Mouse (Mus musculus): ENCODE data around the gene Ecm2.

The Ecm2 gene

DNA sequence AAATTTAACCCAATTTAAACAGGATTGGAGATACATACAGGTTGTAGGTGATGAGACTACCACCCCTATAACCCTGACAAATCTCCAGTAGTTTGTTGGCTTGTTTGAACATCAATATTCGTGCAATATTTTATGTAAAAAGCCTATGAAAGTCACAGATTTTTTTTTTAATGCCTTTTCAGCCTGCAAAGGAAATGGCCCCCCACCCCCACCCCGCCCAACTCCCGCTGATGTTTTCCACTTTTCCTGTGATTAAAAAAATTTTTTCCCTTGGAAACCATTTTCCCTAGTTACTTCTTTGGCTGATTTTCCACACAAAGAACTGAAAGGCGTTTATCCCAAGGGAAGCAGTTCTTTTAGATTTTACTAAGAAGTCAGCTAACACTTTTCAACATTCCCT, at the start of gene Ecm2:
TSS of gene Ecm2 (plus strand) at position 301 of the 400 bp plus-strand sequence.
- DNase-seq: no peak

DNA sequence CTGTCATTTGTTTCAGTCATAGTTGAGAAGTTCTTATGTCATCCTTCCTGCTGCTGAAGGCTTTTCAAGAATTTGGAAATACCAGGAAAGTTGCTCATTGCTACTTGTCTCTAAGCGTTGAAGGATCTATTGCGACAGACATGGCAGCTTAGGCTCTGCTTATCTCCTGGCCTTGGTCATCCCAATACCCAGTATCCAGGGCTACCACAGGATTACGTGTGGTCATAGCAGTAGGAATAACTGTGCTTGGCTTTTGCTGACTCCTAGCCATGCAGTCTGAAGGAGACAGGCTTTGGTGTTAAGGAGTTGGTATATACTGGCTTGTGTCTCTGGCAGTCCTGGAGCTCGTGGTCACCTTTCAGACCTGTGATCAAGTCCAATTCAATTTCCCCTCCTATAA, 44.3 kb upstream of the Ecm2 start:
- no peak for DNase-seq

DNA sequence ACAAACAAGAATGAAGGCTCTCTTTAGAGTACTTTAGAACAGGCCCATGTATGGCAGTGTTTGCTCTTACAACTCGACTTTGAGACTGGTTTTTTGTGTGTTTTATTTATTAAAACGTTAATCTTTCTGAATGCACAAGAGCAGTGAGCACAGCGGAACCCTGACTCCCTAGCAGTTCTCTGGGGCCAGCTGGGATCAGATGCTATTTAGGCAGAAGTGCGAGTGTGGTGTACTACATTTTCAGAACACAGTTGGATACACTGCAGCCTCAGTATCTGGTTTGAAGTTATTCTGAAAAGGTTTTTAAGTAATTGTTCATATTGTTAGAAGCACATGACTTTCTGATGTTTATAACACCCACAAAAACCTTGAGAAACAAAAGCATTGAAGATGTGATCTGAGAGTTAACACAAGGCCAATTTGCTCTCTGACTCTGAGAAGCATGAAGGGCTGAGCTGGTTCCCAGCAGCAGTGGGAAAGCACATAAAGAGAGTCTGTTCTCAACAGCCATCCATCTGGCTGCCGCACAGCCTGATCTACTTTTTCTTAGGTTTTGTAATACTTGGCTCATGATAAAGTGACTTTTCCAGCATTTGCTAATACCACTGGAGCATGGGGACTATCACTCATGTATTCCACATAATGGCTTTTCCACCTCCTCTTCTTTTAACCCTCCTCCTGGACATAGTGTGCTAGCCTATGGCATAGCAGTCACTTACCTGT, 43.8 kb upstream of the Ecm2 start:
- DNase-seq: no peak

DNA sequence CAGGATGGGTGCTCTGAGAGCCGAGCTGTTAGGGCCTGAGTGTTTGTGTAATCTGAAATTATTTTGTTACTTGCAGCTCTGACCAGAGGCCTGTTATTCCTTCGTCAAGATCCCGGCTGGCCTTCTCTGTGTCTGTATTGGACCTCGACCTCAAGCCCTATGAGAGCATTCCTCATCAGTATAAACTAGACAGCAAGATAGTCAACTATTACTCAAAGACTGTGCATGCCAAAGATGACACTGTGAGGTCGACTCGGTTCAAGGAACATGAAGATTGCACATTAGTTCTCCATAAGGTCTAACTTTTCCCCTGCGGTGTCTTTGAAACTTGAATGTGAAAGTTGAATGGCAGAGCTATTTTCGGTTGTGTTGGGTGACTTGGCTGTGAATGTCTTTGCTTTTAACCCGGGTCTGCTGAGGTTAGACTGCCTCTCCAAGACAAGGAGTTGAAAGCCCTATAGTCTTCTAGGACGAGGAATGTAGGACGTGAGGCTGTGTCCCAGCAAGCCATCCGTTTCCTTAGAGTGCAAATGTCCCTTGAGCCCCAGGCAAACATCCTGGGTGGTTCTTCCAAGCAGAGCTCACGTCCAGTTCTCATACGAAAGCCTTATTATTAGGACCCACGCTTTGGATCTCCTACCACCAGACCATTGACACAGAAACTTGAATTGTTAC, 43.0 kb upstream of the Ecm2 start:
- DNase-seq: no peak

DNA sequence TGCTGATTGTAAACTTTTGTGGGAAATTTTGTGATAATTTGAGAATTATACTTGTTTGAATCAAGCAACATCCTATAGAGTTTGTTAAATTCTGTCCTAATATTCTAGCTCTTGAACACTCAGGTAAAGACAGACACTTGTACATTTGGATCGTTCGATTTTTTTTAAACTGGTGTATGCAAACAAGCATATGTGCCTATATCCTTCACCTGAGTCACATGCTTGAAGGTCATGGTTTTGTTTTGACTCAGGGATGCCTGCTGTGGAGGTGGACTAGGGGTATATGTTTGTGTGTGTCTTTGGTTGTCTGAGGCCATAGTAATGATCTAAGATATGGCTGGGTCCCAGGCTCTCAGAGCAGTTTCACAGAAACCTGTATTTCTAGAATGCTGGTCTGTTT, 41.7 kb upstream of the Ecm2 start:
- DNase-seq: no peak

DNA sequence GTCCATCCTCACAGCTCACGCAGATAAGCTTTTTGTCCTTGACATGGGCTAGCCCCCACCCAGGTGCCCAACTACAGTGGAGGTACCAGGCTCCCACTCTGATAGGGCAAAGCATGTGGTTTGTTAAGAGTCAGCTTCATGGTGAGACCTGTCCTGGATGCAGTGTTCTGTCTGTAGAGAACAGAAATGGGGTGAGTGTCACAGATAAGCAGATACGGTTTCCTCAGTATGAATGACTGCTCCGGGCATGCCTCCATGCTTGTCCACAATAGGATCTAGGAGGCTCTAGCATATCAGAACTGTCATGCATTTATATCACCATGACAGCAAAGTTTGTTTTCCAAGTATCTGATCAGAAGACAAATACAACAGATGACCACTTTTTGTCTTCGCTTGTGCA, 38.7 kb upstream of the Ecm2 start:
- DNase-seq: no peak

DNA sequence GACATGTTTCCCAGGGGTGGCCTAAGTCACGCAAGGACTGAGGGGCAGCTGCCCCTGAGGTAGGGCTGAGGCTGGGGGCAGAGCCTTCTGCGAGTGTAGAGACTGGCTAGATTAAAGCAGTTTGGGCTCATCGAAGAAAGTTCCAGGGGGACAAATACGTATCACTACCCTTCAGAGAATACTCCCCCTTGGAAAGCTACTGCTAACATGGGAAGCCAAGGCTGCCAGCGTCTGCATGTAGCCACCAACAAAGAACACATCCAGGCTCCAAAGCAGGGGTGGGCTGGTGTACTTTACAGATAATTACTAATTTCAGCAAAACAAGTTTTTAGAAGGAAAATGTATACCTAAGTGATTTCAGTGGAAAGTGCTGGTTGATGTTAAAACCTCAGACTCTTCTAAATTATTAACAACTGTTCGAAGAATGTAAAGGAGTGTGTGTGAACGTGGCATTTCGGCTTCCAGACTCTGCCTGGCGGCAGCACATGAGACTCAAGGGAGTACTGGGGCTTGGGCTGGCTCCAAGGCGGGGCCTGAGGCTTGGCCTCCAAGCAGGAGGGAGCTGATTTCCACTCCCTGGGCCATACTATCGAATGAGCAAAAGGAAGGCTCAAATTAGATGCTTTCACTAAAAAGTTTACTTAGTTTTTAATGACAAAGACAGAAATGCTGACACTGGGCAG, 38.1 kb upstream of the Ecm2 start:
- no peak for DNase-seq

DNA sequence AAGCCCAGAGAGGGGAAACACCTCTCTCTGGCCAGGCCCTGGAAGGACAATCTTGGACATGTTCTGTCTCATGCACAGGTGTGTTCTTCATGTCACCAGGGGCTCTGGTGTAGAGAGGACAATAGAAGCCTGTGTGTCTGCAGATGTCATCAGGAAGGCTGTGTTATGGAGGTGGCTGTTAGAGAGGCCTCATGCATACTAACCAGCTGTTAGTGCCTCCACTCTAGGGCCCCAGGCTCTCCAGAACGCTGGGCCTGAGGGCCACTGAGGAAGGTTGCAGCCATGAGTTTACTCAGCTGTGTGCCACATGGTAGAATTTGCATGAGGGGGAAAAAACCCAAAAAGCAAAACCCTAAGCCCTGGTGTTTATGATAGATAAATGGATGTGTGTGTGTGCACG, 37.0 kb upstream of the Ecm2 start:
- DNase-seq: no peak

DNA sequence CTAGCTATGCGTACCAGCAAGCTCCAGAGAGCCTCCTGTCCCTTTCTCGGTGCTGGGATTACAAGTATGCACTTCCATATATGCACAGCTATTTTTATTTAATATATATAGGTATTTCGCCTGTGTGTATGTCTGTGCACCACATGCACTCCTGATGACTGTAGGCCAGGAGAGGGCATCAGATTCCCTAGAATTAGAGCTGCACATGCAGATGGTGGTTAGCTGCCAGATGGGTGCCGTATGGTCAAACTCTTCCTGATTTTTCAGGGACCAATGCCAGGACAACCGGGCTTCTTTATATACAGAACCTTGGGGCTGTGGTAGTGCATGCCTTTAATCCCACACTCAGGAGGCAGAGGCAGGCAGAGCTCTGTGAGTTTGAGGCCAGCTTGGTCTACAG, 35.6 kb upstream of the Ecm2 start:
- DNase-seq: no peak

DNA sequence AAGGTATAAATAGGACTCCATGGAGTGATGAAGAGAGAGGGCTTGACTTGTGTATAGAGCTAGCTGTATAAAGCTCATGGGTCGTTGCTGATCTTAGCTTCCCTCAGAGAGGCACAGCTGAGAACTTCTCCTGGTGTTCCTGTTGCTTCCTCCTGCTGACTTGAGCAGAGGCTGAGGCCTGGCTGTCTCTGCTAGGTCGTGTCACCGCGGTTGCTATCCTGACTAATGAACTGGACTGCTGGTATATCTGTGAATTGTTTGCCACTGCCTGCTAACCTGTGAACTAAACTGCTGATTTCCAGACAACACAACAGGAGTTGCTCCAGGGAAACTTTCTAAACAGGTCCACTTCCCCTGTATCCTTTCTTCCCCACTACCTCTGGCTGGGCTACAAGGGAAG, 34.3 kb upstream of the Ecm2 start:
- DNase-seq: no peak

DNA sequence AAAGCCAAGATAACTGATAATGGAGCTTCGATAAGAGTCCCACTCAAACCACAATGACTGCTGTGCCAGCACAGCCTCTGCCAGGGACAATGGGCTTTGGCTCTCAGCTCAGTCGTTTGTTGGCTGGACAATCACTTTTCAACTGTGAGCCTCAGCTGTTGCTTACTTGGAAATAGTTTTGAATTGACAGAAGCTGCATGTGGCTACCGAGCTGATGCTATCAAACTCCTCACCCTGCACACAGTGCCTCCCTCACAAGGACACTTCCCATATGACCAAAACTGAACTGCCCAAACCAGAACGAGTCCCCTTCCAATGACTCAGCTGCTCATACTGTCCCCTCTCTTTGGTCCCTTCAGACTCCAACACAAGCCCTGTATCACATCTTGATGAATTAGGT, 33.8 kb upstream of the Ecm2 start:
- DNase-seq: no peak

DNA sequence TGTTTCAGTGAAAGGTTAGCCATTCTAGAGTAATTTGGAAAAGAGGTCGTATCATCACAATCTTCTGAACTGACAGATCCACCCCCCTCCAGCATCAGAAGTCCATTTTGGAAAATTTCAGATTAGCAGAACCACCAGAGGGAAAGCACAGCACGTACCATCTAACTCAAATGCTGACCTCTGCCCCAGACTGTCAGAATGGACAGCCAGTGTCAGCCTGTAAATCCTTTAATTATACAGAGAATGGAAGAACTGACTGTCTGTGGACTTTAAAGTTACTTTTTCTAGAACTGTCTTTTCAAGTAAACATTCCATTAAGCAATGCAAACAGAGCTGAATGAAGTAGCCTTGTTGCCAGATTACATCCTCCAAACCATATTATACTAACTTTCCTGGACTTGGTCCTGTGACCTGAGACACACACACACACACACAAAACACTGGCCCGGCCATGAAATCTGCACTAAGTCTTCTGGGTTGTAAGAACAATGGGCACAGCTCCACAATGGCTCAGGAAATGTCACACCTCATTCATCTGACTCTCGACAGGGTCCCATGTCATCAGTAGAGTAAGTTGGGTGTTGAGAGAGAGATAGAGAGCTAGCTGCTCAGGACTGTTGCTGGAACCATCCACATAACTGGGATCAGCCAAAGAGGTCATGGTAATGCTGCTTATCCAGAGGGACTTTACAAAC, 32.5 kb upstream of the Ecm2 start:
- DNase-seq: no peak

DNA sequence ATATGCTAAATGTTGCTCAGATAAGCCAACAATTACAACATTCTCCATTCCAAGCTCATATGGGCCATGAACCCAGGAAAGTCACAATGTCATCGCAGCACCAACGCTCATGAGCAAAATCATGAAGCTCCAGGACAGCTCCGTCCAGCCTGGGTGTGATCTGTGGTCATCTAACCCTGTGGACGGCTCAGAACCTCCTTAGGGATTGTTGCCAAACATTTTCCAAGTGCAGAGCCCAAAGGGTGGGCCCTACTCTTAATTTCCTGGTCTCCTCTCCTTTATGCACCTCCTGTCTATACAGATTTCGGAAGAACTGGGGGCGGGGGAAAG, 32.0 kb upstream of the Ecm2 start:
- no peak for DNase-seq

DNA sequence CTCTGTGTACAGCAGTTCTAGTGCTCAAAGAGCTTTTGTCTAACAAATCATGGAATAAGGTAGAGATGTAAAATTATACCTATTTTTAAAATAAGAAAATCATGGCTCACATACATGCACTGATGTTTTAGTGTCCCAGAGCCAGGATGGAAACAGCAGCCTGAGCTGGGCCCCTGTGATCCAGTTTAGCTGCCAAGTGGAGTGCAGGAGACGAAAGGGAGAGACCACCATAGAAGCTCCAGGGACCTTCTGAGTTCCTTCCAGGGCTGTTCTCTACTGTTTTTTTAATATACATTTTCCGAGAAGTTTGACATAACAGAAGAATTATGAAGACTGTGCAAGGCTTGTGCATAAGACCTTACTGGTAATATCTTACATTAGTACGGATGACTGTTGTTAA, 26.7 kb upstream of the Ecm2 start:
- no peak for DNase-seq

DNA sequence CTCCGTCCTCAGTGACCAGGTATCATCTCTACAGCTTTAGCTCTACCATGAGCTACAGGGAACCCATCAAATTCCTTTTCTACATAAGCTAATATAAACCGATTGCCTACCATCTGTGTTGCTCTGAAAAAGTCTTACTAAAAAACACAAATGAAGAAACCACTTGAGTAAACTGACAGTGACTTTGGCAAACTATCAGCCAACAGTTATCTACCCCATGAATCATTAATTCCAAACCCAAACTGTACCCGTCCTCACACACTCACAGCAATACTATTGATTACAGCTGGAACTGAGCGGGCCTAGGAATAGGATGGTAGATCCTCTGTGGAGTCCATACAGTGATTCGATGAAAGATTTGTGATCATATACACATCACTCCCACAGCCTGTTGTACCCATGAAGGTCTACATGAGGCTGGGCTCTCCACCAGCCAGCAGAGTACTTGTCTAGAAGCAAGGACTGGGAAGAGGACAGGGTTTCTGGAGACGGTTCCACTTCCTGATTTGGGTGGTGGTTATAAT, 25.7 kb upstream of the Ecm2 start:
- DNase-seq: no peak

DNA sequence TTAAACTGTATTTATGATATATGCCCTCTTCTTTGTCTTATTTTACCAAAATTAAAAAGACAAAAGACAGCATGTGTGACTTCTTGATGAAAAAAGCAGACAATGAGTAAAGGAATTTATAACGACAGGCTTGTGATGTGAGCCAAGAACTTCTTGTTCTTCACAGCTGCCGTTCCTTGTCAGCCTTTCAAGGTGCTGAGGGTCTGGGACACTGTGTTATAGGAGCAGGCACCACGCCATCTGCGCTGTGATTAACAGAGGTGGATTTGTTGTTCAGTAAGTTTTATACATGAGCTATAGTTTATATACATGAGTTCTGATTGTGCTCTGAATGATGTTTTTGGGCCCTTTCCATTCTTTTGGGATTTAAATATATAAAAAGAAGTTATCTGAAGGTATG, 25.2 kb upstream of the Ecm2 start:
- DNase-seq: no peak

DNA sequence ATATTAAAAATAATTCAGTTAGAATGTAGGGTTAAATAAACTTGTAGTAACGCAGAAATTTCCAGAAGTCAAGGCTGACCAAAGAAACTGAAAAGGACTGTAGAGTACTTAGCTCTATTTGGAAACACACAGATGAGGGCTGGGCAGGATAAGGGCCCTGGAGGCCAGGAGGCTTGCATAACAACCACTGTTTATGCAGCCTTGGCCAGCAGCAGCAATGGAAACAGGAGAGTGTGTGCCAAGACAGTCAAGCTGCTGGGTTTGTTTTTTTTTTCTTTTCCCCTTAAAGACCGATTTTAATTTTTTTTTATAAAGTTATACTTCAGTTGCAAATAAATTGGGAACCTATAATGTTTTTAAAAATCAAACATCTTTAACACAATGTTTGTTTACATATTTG, 24.6 kb upstream of the Ecm2 start:
- no peak for DNase-seq

DNA sequence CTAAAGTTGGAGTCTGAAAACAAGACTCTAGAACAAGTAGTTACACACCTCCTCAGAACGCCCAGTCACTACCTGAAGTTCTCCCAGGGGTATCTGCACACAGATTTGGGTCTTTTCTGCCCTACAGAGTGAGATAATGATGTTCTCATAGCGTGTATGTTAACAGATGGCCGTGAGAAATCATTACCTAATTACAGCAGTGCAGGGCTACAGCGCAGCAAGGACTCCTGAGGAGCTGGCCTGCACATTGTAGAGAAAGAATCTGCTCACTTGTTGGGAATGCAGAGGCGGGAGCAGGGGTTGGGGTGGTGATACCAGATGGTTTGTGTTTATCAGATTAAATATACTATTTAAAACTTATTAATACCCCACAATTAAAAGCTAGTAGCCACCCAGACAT, 24.1 kb upstream of the Ecm2 start:
- no peak for DNase-seq

DNA sequence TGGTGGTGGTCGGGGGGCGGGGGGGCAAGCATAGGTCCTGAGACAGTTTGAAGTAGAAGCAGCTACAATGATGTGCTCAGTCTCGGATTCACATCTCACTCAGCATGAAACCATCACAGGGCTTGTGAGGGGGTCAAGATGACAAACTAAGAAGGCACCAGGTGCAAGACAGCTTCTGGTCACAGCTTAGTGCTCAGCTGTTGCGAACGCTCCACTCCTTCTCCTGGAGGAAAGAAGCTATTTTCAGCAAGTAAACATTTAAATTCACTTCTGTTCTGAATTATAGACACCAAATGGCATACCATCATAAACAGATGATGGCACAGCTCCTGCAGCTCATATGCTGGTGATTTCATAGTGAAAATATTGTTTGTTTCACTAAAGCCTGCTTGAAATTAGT, 19.2 kb upstream of the Ecm2 start:
- DNase-seq: no peak

DNA sequence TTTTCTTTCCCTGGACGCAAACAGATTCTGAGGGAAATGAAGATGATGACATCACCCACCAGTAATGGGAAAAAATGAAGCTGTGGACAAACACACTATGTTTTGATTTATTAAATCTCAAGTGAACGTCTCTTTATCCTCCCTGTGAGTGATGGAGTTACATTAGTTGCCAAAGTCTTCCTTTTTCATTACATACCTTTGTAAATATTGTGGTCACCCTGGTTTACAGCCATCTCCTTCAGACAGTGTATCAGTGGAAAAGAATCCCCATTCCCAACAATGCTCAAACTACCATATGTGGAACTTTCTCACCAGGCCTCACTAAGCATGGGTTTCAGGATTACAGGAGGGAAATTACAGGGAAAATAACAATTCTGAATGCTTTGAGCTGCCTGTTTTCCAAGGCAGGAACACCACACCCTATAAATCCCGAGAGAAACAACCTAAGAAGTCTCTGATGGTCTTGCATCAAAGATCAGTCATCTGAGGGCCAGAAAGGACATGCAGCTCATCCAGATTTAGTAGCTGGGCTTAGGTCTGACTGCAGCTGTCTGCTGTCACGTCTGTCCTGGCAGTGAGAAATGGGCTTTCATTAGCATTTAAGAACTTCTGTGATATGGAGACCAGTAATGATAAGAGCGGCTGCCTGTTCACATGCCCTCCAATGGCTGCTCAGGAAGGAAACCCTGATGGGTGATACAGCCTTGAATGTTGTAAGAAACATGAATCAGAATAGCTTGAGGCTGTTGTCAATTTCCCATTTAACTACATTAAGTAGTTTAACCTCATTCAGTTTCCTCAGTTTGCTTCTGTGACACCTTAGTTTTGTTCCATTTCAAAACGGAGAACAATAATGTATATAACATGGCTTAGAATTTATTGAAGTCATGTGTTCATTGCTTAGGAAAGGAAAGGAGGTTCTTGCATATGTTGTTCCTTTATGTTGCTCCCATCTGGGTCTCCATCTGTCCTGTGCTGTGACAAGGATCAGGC, 11.9 kb upstream of the Ecm2 start, which contains the start of gene Tes3-ps:
TSS of gene Tes3-ps (plus strand) at position 943 of the 993 bp plus-strand sequence.
- no peak for DNase-seq

DNA sequence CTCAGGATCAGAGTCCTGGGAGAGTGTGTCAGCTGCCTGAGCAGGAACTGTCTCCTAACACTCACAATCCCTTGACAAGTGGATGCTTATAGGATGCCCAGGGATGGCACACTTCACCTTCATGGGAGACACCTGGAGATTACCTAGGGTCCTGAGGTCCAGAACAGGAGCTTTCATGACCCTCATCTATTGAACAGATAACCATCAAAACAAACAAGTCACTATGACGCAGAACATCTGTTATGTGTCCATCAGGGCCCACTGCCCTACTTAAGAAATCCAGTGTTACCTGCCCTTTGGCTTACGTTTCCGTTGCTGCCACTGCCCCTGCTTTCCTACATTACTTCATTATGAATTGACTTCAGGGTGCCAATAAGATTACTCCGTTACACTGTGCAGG, 1.2 kb downstream of the Ecm2 start:
- DNase-seq: no peak

DNA sequence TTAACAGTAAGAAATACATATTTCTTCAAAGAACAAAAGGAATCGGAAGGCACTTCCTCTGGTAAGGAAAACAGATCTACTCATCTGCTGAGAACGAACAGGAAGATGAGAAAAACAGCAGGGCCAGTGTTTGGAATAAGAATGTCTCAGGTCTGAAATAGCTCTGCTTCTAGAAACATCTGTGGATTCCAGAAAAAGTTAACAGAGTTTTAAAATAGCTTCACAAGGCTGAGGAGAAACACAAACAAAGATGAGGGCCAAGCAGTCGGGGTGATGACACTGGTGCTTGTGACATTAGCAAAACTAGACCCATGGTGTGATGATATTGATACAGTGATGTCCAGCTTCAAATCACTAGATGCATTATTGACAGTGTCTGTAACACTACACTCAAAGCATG, 2.6 kb downstream of the Ecm2 start:
- no peak for DNase-seq
